Mouse (Mus musculus) liver, embryonic 15.5 days (tissue): ENCODE measurements around the gene Tifab. TPM values are rescaled to one million over a fixed set of nuclear protein-coding genes. Genes with fewer than 3 reads are reported as not detected.

Source experiments
- ATAC-seq: fragments of 200-750 bp; cut with Nextera tagmentation; 2 replicates; pipeline ENCODE4 v1.8.0; 2017; ENCODE audit warnings: moderate number of reproducible peaks, mild to moderate bottlenecking, moderate library complexity; ENCODE audit not compliant: insufficient read depth
- H3K27ac ChIP-seq: fragments of 300-500 bp; sonication (generic); replicated peaks from 2 replicates; pipeline ENCODE4 v1.5.1; 2015; ENCODE audit warnings: mild to moderate bottlenecking, inconsistent platforms
- H3K27me3 ChIP-seq: fragments of 300-500 bp; sonication (generic); 2 replicates; pipeline ENCODE4 v1.6.1; 2015; ENCODE audit warnings: mild to moderate bottlenecking, inconsistent platforms
- H3K36me3 ChIP-seq: fragments of 300-500 bp; sonication (generic); replicated peaks from 2 replicates; pipeline ENCODE4 v1.6.1; 2015; ENCODE audit warnings: moderate library complexity, mild to moderate bottlenecking, inconsistent platforms
- H3K4me1 ChIP-seq: fragments of 300-500 bp; sonication (generic); replicated peaks from 2 replicates; pipeline ENCODE4 v1.6.1; 2015; ENCODE audit warnings: inconsistent platforms
- H3K4me2 ChIP-seq: fragments of 300-500 bp; sonication (generic); 2 replicates; pipeline ENCODE4 v1.6.1; 2015; ENCODE audit warnings: moderate library complexity, mild to moderate bottlenecking, inconsistent platforms
- H3K4me3 ChIP-seq: fragments of 300-500 bp; sonication (generic); replicated peaks from 2 replicates; pipeline ENCODE4 v1.5.1; 2015; ENCODE audit warnings: mild to moderate bottlenecking, inconsistent platforms
- H3K9ac ChIP-seq: fragments of 300-500 bp; sonication (generic); 2 replicates; pipeline ENCODE4 v1.6.1; 2015; ENCODE audit warnings: moderate library complexity, mild to moderate bottlenecking, inconsistent platforms
- H3K9me3 ChIP-seq: fragments of 300-500 bp; sonication (generic); replicated peaks from 2 replicates; pipeline ENCODE4 v1.6.1; 2016; ENCODE audit warnings: inconsistent platforms
- WGBS: fragments of 180-500 bp; shearing (Covaris S2); methylation state at CpG from one replicate; pipeline ENCODE4 v1.1.7; 2015; ENCODE audit warnings: mixed read lengths; ENCODE audit not compliant: insufficient replicate concordance; 5-methylcytosine and 5-hydroxymethylcytosine counted together
- polyA plus RNA-seq: library from polyadenylated mRNA; unstranded; fragments of >200 nt; fragmentation: Nextera tagmentation; extraction: Ambion mirVana; gene quantifications from 2 replicates; pipeline ENCODE4 v1.2.1, GENCODE M21; 2015

Gene Tifab
- polyA plus RNA-seq, 1 experiment from 2014 or later, result 8.9 TPM

GRCm38 (mm10) chr13:56136200-56136599, 42.5 kb downstream of the Tifab start, which contains the start of gene H2afy:
TSS of gene H2afy (minus strand) at chr13:56136361.
- H3K4me3 ChIP-seq, result peak within 1 kb of the TSS; percentile 85
- no peaks in the 10 kb centered on the region for H3K36me3 ChIP-seq
- peak within 1 kb of the TSS; percentile 75 for H3K27ac ChIP-seq
- WGBS, result 85% methylated on average over 2 of the region's 2 CpGs
- ATAC-seq, result no peak
- no peaks in the 10 kb centered on the region for H3K27me3 ChIP-seq
- H3K9ac ChIP-seq, result peak within 1 kb of the TSS; percentile 83
- peaks cover 42% of the 10 kb centered on the region for H3K4me1 ChIP-seq
- no peaks in the 10 kb centered on the region for H3K9me3 ChIP-seq
- peak within 1 kb of the TSS; percentile 88 for H3K4me2 ChIP-seq

- WGBS, result 2% methylated on average over 86 of the region's 89 CpGs
- H3K9ac ChIP-seq, result peak overlapping the region; percentile 83
- ATAC-seq, result peak; percentile 81
- peaks cover 48% of the 10 kb centered on the region for H3K4me1 ChIP-seq
- no peaks in the 10 kb centered on the region for H3K9me3 ChIP-seq
- H3K27ac ChIP-seq, result peak overlapping the region; percentile 75
- peak overlapping the region; percentile 85 for H3K4me3 ChIP-seq
- no peaks in the 10 kb centered on the region for H3K36me3 ChIP-seq
- H3K27me3 ChIP-seq, result no peaks in the 10 kb centered on the region
- peak overlapping the region; percentile 88 for H3K4me2 ChIP-seq
Measured at GRCm38 (mm10) chr13:56135231-56136052, 43.2 kb downstream of the Tifab start.

GRCm38 (mm10) chr13:56134631-56135181, 44.0 kb downstream of the Tifab start:
- Histone ChIP-seq H3K9me3 (no peaks in the 10 kb centered on the region), H3K4me1 (peaks cover 54% of the 10 kb centered on the region), H3K4me3 (peak overlapping the region; percentile 85), H3K27ac (peak overlapping the region; percentile 75), H3K27me3 (no peaks in the 10 kb centered on the region), H3K36me3 (no peaks in the 10 kb centered on the region), H3K4me2 (peak overlapping the region; percentile 88), H3K9ac (peak overlapping the region; percentile 83)
- WGBS, result 0% methylated on average over 49 of the region's 50 CpGs
- ATAC-seq, result peak; percentile 25

GRCm38 (mm10) chr13:56134031-56134430, 44.7 kb downstream of the Tifab start:
- peaks cover 54% of the 10 kb centered on the region for H3K4me1 ChIP-seq
- H3K9me3 ChIP-seq, result no peaks in the 10 kb centered on the region
- ATAC-seq, result no peak
- 17% methylated on average over 5 of the region's 5 CpGs for WGBS
- no peaks in the 10 kb centered on the region for H3K27me3 ChIP-seq
- peak overlapping the region; percentile 85 for H3K4me3 ChIP-seq
- H3K4me2 ChIP-seq, result peak overlapping the region; percentile 88
- 0 out of 2 replicates have a peak overlapping the region, but pooled peaks have one; percentile 83 for H3K9ac ChIP-seq
- H3K27ac ChIP-seq, result peak overlapping the region; percentile 75; the same call in 1 of the 2 replicates
- H3K36me3 ChIP-seq, result no peaks in the 10 kb centered on the region

- peaks cover 54% of the 10 kb centered on the region for H3K4me1 ChIP-seq
- no peak overlapping the region for H3K9ac ChIP-seq
- H3K36me3 ChIP-seq, result peaks cover 6% of the 10 kb centered on the region
- no peaks in the 10 kb centered on the region for H3K27me3 ChIP-seq
- 31% methylated on average over 7 of the region's 7 CpGs for WGBS
- H3K4me2 ChIP-seq, result peak overlapping the region; percentile 88
- H3K9me3 ChIP-seq, result no peaks in the 10 kb centered on the region
- H3K27ac ChIP-seq, result no peak overlapping the region
- ATAC-seq, result no peak
- peak overlapping the region; percentile 85 for H3K4me3 ChIP-seq
Measured at GRCm38 (mm10) chr13:56132941-56133340, 45.7 kb downstream of the Tifab start.

- Histone ChIP-seq H3K27ac (no peak overlapping the region), H3K4me1 (peaks cover 54% of the 10 kb centered on the region), H3K9me3 (no peaks in the 10 kb centered on the region), H3K4me2 (peak overlapping the region; percentile 88), H3K36me3 (peaks cover 11% of the 10 kb centered on the region), H3K4me3 (0 out of 2 replicates have a peak overlapping the region, but pooled peaks have one; percentile 5), H3K9ac (no peak overlapping the region), H3K27me3 (no peaks in the 10 kb centered on the region)
- 33% methylated on average over 11 of the region's 11 CpGs for WGBS
- ATAC-seq, result no peak
Measured at GRCm38 (mm10) chr13:56132326-56132936, 46.3 kb downstream of the Tifab start.

- Histone ChIP-seq H3K27me3 (no peaks in the 10 kb centered on the region), H3K36me3 (peaks cover 30% of the 10 kb centered on the region), H3K4me1 (peaks cover 46% of the 10 kb centered on the region), H3K27ac (no peak overlapping the region), H3K9ac (no peak overlapping the region), H3K9me3 (no peaks in the 10 kb centered on the region), H3K4me3 (no peak overlapping the region), H3K4me2 (no peak overlapping the region)
- WGBS, result 70% methylated on average over 8 of the region's 8 CpGs
- no peak for ATAC-seq
Measured at GRCm38 (mm10) chr13:56130544-56130943, 48.1 kb downstream of the Tifab start.

- WGBS, result 72% methylated on average over 3 of the region's 3 CpGs
- Histone ChIP-seq H3K9me3 (no peaks in the 10 kb centered on the region), H3K36me3 (peaks cover 40% of the 10 kb centered on the region), H3K4me3 (no peak overlapping the region), H3K4me2 (no peak overlapping the region), H3K27ac (no peak overlapping the region), H3K9ac (no peak overlapping the region), H3K27me3 (no peaks in the 10 kb centered on the region), H3K4me1 (peaks cover 41% of the 10 kb centered on the region)
- ATAC-seq, result no peak
Measured at GRCm38 (mm10) chr13:56129578-56129977, 49.1 kb downstream of the Tifab start.

- Histone ChIP-seq H3K4me3 (no peak overlapping the region), H3K9ac (no peak overlapping the region), H3K9me3 (no peaks in the 10 kb centered on the region), H3K27ac (no peak overlapping the region), H3K4me2 (no peak overlapping the region), H3K27me3 (no peaks in the 10 kb centered on the region), H3K4me1 (peaks cover 35% of the 10 kb centered on the region), H3K36me3 (peaks cover 45% of the 10 kb centered on the region)
- WGBS, result 71% methylated on average over 4 of the region's 4 CpGs
- ATAC-seq, result no peak
Measured at GRCm38 (mm10) chr13:56129014-56129413, 49.7 kb downstream of the Tifab start.

- Histone ChIP-seq H3K4me3 (no peak overlapping the region), H3K27ac (no peak overlapping the region), H3K9ac (no peak overlapping the region), H3K27me3 (no peaks in the 10 kb centered on the region), H3K9me3 (no peaks in the 10 kb centered on the region), H3K4me1 (peaks cover 8% of the 10 kb centered on the region; the same call in 1 of the 2 replicates), H3K36me3 (peaks cover 73% of the 10 kb centered on the region), H3K4me2 (no peak overlapping the region)
- 75% methylated on average over 10 of the region's 10 CpGs for WGBS
- no peak for ATAC-seq
Measured at GRCm38 (mm10) chr13:56125632-56126031, 53.1 kb downstream of the Tifab start.
